Mouse (Mus musculus) forebrain, embryonic 10.5 days (tissue): ENCODE results near the gene 4930524B15Rik. TPM values are rescaled to one million over a fixed set of nuclear protein-coding genes. Genes with fewer than 3 reads are reported as not detected.
A peak's percentile ranks its signal among the peaks of the same experiment; 100 is the strongest.
"Not testable (repeated sequence)": the region's sequence is repeated elsewhere in the genome, so short reads cannot be mapped to it uniquely, and the experiment has no call there.

Experiments
- DNase-seq: peaks from one replicate; pipeline ENCODE4 v3.0.0-alpha.2; 2017; ENCODE audit warnings: low spot score; ENCODE audit errors: extremely low spot score
- H3K27ac ChIP-seq: fragments of 300-500 bp; sonication (generic); 2 replicates; pipeline ENCODE4 v1.5.1; 2016; ENCODE audit warnings: mild to moderate bottlenecking
- H3K27me3 ChIP-seq: fragments of 300-500 bp; sonication (generic); 2 replicates; pipeline ENCODE4 v1.6.1; 2016; ENCODE audit warnings: mild to moderate bottlenecking; ENCODE audit not compliant: poor library complexity, severe bottlenecking
- H3K36me3 ChIP-seq: fragments of 300-500 bp; sonication (generic); replicated peaks from 2 replicates; pipeline ENCODE4 v1.6.1; 2016; ENCODE audit warnings: mild to moderate bottlenecking, moderate library complexity
- H3K4me1 ChIP-seq: fragments of 300-500 bp; sonication (generic); 2 replicates; pipeline ENCODE4 v1.6.1; 2016
- H3K4me3 ChIP-seq: fragments of 300-500 bp; sonication (generic); 2 replicates; pipeline ENCODE4 v1.5.1; 2016; ENCODE audit warnings: mild to moderate bottlenecking, moderate library complexity
- H3K9me3 ChIP-seq: fragments of 300-500 bp; sonication (generic); 2 replicates; pipeline ENCODE4 v1.6.1; 2016; ENCODE audit warnings: mild to moderate bottlenecking, moderate library complexity
- WGBS: fragments of 180-500 bp; shearing (Covaris S2); methylation state at CpG from one replicate; pipeline ENCODE4 v1.1.7; 2016; 5-methylcytosine and 5-hydroxymethylcytosine counted together
- polyA plus RNA-seq: library from polyadenylated mRNA; unstranded; fragments of >200 nt; fragmentation: Nextera tagmentation; extraction: Ambion mirVana; gene quantifications from 2 replicates; pipeline ENCODE4 v1.2.1, GENCODE M21; 2016

Gene 4930524B15Rik
- polyA plus RNA-seq, 1 experiment from 2014 or later = 0.11 TPM

- peak; percentile 37 for DNase-seq
- Histone ChIP-seq H3K9me3 (peaks cover 2% of the 10 kb centered on the region; the same call in 1 of the 2 replicates), H3K4me3 (peak overlapping the region; percentile 42), H3K4me1 (peaks cover 45% of the 10 kb centered on the region), H3K27me3 (peaks cover 34% of the 10 kb centered on the region), H3K27ac (peak overlapping the region; percentile 81), H3K36me3 (peaks cover 8% of the 10 kb centered on the region)
- WGBS = 4% methylated on average over 11 of the region's 11 CpGs
These were observed 36.0 kb downstream of the 4930524B15Rik start for GRCm38 (mm10) chr11:32001181-32001910.

GRCm38 (mm10) chr11:32002670-32003072 is 37.3 kb downstream of the 4930524B15Rik start:
- peak; percentile 60 for DNase-seq
- peaks cover 45% of the 10 kb centered on the region for H3K4me1 ChIP-seq
- peaks cover 34% of the 10 kb centered on the region for H3K27me3 ChIP-seq
- WGBS = 5% methylated on average over 5 of the region's 5 CpGs
- H3K4me3 ChIP-seq = peak overlapping the region; percentile 42
- peaks cover 15% of the 10 kb centered on the region for H3K9me3 ChIP-seq
- peaks cover 21% of the 10 kb centered on the region for H3K36me3 ChIP-seq
- H3K27ac ChIP-seq = peak overlapping the region; percentile 81

GRCm38 (mm10) chr11:32008049-32008448 is 42.7 kb downstream of the 4930524B15Rik start:
- Histone ChIP-seq H3K9me3 (peaks cover 15% of the 10 kb centered on the region), H3K36me3 (peaks cover 21% of the 10 kb centered on the region), H3K4me1 (peaks cover 40% of the 10 kb centered on the region)
- H3K27me3 ChIP-seq, DNase-seq, H3K27ac ChIP-seq, H3K4me3 ChIP-seq: not testable (repeated sequence)
- 89% methylated on average over 3 of the region's 3 CpGs for WGBS

- 82% methylated on average over 3 of the region's 3 CpGs for WGBS
- Histone ChIP-seq H3K9me3 (peaks cover 15% of the 10 kb centered on the region), H3K4me1 (peaks cover 32% of the 10 kb centered on the region), H3K4me3 (no peak overlapping the region), H3K36me3 (peaks cover 21% of the 10 kb centered on the region), H3K27ac (no peak overlapping the region), H3K27me3 (no peaks in the 10 kb centered on the region)
- no peak for DNase-seq
These were observed 43.5 kb downstream of the 4930524B15Rik start for GRCm38 (mm10) chr11:32008852-32009251.

- peaks cover 21% of the 10 kb centered on the region for H3K36me3 ChIP-seq
- peaks cover 15% of the 10 kb centered on the region for H3K9me3 ChIP-seq
- 13% methylated on average over 13 of the region's 13 CpGs for WGBS
- 0 out of 2 replicates have a peak overlapping the region, but pooled peaks have one; percentile 18 for H3K4me3 ChIP-seq
- H3K27ac ChIP-seq = peak overlapping the region; percentile 82
- no peaks in the 10 kb centered on the region for H3K27me3 ChIP-seq
- H3K4me1 ChIP-seq = peaks cover 32% of the 10 kb centered on the region
- peak; percentile 56 for DNase-seq
These were observed 44.7 kb downstream of the 4930524B15Rik start for GRCm38 (mm10) chr11:32009961-32010662.

GRCm38 (mm10) chr11:32010663-32010970 is 45.2 kb downstream of the 4930524B15Rik start:
- H3K4me3 ChIP-seq = 0 out of 2 replicates have a peak overlapping the region, but pooled peaks have one; percentile 18
- WGBS = 65% methylated on average over 5 of the region's 5 CpGs
- peaks cover 20% of the 10 kb centered on the region for H3K36me3 ChIP-seq
- DNase-seq = no peak
- H3K27me3 ChIP-seq = no peaks in the 10 kb centered on the region
- peak overlapping the region; percentile 82 for H3K27ac ChIP-seq
- peaks cover 32% of the 10 kb centered on the region for H3K4me1 ChIP-seq
- peaks cover 15% of the 10 kb centered on the region for H3K9me3 ChIP-seq

- Histone ChIP-seq H3K36me3 (peaks cover 6% of the 10 kb centered on the region), H3K4me3 (no peak overlapping the region), H3K4me1 (peaks cover 36% of the 10 kb centered on the region), H3K27ac (peak overlapping the region; percentile 36), H3K9me3 (peaks cover 6% of the 10 kb centered on the region), H3K27me3 (no peaks in the 10 kb centered on the region)
- 80% methylated on average over 9 of the region's 9 CpGs for WGBS
- no peak for DNase-seq
These were observed 46.6 kb downstream of the 4930524B15Rik start for GRCm38 (mm10) chr11:32011867-32012603.

- Histone ChIP-seq H3K36me3 (no peaks in the 10 kb centered on the region), H3K27ac (no peak overlapping the region), H3K27me3 (no peaks in the 10 kb centered on the region), H3K4me3 (no peak overlapping the region), H3K9me3 (no peaks in the 10 kb centered on the region), H3K4me1 (peaks cover 46% of the 10 kb centered on the region)
- no peak for DNase-seq
- 90% methylated on average over 4 of the region's 4 CpGs for WGBS
These were observed 47.6 kb downstream of the 4930524B15Rik start for GRCm38 (mm10) chr11:32013014-32013427.

GRCm38 (mm10) chr11:32013561-32013960 is 48.2 kb downstream of the 4930524B15Rik start:
- no peaks in the 10 kb centered on the region for H3K9me3 ChIP-seq
- H3K36me3 ChIP-seq = no peaks in the 10 kb centered on the region
- 92% methylated on average over 1 of the region's 1 CpGs for WGBS
- no peak overlapping the region for H3K4me3 ChIP-seq
- DNase-seq = no peak
- H3K4me1 ChIP-seq = peaks cover 51% of the 10 kb centered on the region
- no peak overlapping the region for H3K27ac ChIP-seq
- no peaks in the 10 kb centered on the region for H3K27me3 ChIP-seq

- WGBS = 51% methylated on average over 4 of the region's 4 CpGs
- Histone ChIP-seq H3K4me1 (peaks cover 46% of the 10 kb centered on the region), H3K4me3 (no peak overlapping the region), H3K9me3 (no peaks in the 10 kb centered on the region), H3K27ac (peak overlapping the region; percentile 60; the same call in 1 of the 2 replicates), H3K36me3 (no peaks in the 10 kb centered on the region), H3K27me3 (no peaks in the 10 kb centered on the region)
- no peak for DNase-seq
These were observed 52.8 kb downstream of the 4930524B15Rik start for GRCm38 (mm10) chr11:32018201-32018600.

- 36% methylated on average over 8 of the region's 8 CpGs for WGBS
- Histone ChIP-seq H3K4me1 (peaks cover 55% of the 10 kb centered on the region), H3K9me3 (no peaks in the 10 kb centered on the region), H3K36me3 (no peaks in the 10 kb centered on the region), H3K27ac (peak overlapping the region; percentile 74), H3K27me3 (no peaks in the 10 kb centered on the region), H3K4me3 (no peak overlapping the region)
- DNase-seq = no peak
These were observed 54.9 kb downstream of the 4930524B15Rik start for GRCm38 (mm10) chr11:32020031-32020965.

GRCm38 (mm10) chr11:32026634-32027033 is 61.2 kb downstream of the 4930524B15Rik start:
- no peaks in the 10 kb centered on the region for H3K9me3 ChIP-seq
- H3K27me3 ChIP-seq = no peaks in the 10 kb centered on the region
- no peak overlapping the region for H3K4me3 ChIP-seq
- peaks cover 32% of the 10 kb centered on the region for H3K4me1 ChIP-seq
- H3K36me3 ChIP-seq = no peaks in the 10 kb centered on the region
- no peak for DNase-seq
- H3K27ac ChIP-seq = 0 out of 2 replicates have a peak overlapping the region, but pooled peaks have one; percentile 16
- WGBS = 70% methylated on average over 5 of the region's 5 CpGs
